Mouse (Mus musculus) megakaryocyte, embryonic 14.5 days (primary cell): ENCODE measurements around the gene Spry1.

Experiments
- FLI1 ChIP-seq: IDR thresholded peaks from 2 replicates; pipeline ENCODE4 v1.6.1; 2012; ENCODE audit warnings: low read length, inconsistent platforms, mixed read lengths
- GATA1 ChIP-seq: IDR thresholded peaks from 3 replicates; pipeline ENCODE4 v1.6.1; 2012; ENCODE audit warnings: mixed read lengths, low read length, inconsistent platforms, borderline replicate concordance

DNA sequence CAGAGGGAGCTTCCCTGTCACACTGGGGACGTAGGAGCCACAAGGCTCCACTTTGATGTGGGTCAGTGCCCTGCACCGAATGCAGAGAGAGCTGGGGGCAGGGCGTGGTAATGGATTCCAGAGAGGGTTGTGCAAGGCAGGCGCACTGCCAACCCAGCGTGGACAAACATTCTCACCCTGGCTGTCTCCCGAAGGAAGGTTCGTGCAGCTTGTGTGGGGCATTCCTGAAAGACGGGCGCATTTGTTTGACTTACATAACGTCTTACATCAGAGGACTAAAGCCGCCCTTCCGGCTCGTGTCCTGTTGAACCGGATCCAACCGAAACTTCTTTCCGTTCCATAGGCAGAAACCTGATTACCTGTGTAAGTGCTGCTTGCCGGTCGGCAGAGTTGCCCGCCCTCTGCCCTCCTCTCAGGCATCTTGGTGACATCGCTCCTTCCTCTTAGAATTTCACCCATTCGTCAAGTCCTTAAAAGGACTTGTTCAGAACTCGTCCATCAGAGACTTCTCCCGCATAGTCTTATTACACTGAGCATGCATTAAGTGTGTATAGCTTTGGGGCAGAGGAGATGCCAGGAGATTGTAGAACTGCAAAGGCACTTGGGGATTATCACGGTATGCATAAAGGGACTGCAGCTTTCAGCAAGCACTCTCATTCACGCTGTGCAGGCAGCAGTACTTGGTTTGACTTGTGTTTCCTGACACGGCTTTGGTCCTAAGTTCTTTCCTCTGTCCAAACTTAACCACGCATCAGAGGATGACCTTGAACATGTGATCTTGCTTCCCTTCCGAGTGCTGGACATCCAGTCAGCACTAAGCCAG is 47.6 kb downstream of the Spry1 start:
- no peak for TF ChIP-seq GATA1
- no peak for TF ChIP-seq FLI1
